Mouse (Mus musculus): ENCODE results near the gene Rxra.

Rxra gene

DNA sequence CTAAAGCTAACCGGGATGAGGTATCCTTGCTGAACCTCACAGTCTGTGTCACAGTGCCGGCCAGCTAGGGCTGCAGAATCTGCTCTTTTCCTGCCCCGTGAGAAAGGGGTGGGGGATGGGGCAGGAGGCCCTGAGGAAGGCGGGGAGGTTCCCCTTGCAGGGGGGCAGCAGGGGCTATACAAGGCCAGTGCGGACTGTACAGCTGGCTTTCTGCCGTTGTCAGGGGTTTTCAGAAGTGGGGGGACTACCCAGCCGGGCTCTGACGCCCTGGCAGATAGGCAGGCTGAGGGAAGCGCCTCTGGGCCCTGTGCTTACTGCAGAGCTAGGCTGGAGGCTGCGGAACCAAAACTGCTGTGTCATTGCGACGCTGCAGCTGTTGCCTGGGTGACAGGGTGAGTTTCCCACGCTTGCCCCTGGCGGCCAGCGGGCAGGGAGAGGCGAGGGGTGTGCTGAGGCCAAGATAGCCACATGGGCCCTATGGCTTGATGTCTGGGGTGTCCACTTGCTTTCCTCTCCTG, 63.9 kb downstream of the Rxra start:
- DNase-seq (ENCODE audit: low read depth): peak; percentile 89

GRCm38 (mm10) chr2:27743177-27743576, 66.9 kb downstream of the Rxra start:
- no peak for DNase-seq (ENCODE audit: low read depth)

DNA sequence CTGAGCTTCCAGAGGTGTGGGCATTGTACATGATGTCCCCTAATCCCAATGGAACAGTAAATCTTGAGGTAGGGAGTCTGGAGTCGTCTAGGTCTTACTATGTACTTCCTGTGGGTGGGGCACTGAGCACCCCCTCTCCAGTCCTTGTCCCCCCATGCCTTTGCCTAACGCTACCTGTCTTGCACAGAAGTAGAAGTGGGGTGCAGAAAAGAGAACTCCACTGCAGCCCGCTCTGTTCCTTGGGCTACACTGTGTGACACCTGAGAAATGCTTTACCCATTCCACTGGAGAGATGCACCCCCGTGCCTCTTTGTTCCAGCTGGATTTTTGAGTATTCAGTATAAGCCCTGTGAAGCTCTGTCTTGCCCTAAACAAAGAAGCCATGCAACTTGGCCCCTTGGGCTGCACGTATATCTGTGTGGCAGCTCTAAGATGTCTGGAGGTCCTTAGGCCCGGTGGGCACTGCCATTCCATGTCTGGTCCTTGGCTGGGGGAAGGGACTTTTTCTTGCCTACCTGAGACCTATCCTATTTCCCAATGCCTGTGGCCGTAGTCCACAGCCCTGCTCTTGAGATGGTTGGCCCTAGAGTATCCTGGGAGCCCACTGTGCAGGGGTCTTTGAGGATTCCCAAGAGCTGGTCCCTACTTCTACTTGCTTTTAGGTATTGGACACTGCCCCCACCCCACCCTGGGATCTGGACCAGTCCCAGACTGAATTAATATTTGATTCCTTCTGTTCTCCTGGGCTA, 67.8 kb downstream of the Rxra start:
- DNase-seq (ENCODE audit: low read depth): no peak

DNA sequence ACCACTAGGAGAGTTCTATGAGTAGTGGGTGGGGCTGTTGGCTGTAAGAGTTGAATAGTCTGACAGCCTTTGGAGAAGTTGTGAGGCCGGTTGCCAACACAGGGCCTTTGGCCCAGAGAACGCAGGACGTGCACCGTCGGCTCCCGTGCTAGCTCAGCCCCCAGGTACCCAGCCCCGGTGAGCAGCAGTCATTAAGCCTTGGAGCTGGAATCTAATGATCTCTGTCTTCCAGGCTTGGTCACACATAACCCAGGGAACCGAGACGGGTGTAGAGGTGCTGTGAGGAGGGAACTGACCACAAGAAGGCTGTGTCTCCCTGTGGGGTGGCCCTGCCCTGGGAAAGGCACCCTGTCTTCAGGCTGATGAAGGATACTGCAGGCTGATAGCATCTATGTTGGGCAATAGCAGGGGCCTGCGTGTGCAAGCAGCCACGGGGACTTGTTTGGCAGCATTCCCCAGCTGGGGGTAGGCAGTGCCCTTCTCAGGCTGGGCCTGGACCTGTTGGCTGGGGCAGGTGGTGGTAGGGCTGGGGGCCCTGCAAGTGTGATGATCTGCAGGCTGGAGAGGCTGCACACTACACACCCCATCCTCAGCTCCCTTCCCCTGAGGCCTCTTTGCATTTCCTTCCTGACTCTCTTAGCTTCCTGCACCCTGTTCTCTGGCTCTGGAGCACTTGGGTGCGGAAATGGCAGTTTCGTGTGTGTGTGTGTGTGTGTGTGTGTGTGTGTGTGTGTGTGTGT, 68.5 kb downstream of the Rxra start:
- DNase-seq (ENCODE audit: low read depth): peak; percentile 64

GRCm38 (mm10) chr2:27745673-27746620, 69.7 kb downstream of the Rxra start:
- no peak for DNase-seq (ENCODE audit: low read depth)

DNA sequence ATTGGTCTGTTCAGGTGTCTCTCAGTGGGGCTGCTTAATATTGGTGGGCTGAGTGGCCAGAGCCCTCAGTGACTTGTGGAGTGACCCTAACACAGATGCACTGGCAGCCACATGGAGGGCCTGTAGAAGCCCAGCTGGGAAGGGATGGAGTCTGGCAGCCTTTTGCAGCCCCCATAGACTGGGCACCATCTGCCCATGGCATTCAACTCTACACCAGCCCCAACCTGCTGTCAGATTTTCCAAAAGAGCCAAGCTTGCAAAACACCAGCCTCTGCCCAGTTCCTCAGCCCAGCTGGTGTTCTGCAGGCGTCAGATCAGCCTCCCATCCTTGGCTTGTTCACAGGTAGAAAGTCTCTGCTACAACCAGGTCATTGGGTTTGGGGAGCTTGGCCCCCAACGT, 70.6 kb downstream of the Rxra start:
- DNase-seq (ENCODE audit: low read depth): no peak

DNA sequence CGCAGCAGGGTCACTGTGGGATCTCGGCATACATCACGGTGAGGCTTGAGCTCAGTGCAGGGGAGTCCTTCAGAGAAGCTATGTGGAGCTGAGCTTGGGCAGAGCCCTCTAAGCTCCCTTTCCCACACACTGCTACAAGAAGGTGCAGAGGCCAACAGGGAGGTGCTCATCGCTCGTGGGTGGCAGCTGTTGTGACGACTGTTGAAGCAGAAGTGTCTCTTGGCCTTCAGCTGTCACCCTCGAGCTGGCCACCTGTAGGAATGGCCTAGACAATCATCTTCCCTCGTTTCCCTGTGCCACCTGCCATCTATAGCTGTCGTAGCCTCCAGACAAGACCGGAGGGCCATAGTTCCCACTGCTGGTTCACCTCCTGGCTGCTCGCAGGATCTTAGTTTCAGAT, 72.7 kb downstream of the Rxra start:
- no peak for DNase-seq (ENCODE audit: low read depth)

DNA sequence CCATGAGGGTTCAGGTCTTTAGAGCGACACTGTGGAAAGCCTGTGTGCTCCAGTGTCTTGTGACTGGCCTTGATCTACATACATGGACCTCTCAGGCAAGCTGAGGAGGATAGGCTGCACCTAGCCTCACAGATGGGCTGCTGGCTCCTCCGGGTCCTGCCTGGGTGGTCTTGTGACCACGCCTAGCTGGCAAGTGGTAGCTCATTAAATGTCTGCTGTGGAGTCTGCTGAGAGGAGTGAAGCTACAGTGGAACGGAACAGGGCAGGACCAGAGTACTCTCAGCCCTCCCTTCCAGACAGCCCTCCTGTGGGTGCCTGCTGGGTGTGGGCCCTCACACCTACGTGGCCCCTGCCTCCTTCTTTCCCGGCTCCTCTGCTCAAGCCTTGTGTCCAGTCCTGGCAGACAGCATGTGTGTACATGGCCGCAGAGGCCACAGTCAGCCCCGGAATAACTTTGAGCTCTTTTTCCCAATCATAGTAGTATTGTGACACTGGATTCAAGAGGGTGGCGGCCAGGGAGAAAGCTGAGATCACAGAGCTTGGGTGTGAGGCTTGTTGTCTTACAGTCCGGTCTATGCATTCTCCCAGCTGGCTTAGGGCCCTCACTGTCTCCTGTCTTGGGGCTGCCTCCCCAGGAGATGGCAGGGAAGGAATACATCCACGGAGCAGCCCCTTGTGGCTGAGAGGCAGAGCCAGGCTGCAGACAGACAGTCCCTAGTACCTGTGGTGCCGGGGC, 74.3 kb downstream of the Rxra start:
- no peak for DNase-seq (ENCODE audit: low read depth)

- DNase-seq (ENCODE audit: low read depth): no peak
Measured at GRCm38 (mm10) chr2:27751135-27751519, 74.9 kb downstream of the Rxra start.

GRCm38 (mm10) chr2:27751803-27752202, 75.6 kb downstream of the Rxra start:
- DNase-seq (ENCODE audit: low read depth): no peak

- no peak for DNase-seq (ENCODE audit: low read depth)
Measured at GRCm38 (mm10) chr2:27754094-27754493, 77.9 kb downstream of the Rxra start.

GRCm38 (mm10) chr2:27755986-27756641, 79.9 kb downstream of the Rxra start:
- DNase-seq (ENCODE audit: low read depth): no peak

DNA sequence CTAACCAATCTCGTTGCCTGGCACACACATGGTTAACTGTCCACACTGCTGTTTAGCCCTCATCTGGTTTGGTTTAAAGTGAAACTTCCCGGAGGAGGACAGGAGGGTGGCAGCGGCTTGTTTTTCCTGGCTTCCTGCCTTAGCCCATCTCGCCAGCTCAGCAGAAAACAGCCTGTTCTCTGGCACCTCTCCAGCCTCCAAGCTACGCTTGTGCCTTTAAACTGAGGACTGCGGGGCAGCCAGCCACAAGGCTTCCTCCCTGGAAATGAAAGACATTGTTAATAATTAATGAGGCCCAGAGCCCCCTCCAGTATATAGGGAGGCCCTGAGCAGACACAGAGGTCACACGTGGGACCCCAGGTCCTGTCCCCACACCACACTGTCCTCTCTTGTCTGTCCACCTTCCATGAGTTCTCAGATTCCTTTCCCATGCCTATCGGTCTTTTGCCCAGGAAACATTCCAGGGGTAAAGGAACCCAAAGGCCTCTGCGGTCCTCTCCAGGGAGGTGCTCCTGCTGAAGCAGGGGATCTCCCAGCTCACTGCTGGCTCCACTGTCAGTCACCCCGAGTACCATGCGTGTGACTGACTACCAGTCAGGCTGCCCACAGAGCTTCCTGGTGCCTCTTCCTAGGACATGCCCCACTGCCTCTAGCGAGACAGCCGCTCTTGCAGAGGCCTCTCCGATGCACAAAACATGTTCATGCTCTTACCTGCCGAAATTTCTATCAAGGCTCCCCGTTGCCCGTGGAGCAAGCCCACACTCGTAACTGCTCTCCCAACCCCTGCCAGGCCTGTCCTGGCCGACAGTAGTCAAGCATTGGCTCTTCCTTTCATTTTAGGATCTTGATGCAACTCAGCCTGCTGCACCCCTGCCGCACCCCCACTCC, 82.4 kb downstream of the Rxra start:
- peak; percentile 98 for DNase-seq (ENCODE audit: low read depth)

GRCm38 (mm10) chr2:27759431-27759830, 83.2 kb downstream of the Rxra start:
- DNase-seq (ENCODE audit: low read depth): no peak

DNA sequence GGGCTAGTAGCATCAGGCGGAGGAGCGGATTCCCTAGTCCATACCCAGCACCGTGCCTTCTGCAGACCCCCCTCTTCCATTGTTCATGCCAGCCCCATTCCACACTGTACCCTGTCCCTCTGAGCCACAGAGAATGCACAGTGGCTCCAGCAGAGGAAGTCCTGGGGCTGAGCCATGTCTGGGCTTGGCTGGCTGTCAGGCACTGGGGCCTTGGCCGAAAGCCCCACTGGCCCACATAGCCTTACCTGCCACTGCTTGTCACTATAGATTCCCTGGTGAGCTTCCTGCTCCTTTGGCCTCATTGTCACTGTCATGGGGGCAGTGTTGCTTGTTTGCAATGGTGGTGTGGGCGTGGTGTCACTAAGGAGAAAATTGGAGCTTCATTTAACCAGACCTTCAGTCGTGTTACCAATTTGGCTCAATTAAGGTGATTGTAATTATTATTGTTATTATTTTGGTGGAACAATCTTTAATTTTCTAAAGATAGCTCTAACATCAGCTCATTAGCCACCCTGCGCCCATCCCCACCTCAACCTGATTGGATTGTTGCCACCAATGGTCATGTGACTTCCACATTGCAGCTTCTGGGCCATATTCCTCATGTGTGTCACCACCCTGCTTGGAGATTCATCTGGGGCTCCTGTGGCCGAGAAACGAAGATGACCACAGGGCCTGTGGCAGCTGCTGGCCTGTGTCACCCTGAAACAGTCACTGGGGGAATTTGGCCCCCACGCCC, 85.2 kb downstream of the Rxra start:
- no peak for DNase-seq (ENCODE audit: low read depth)

- no peak for DNase-seq (ENCODE audit: low read depth)
Measured at GRCm38 (mm10) chr2:27761996-27762340, 85.7 kb downstream of the Rxra start.

DNA sequence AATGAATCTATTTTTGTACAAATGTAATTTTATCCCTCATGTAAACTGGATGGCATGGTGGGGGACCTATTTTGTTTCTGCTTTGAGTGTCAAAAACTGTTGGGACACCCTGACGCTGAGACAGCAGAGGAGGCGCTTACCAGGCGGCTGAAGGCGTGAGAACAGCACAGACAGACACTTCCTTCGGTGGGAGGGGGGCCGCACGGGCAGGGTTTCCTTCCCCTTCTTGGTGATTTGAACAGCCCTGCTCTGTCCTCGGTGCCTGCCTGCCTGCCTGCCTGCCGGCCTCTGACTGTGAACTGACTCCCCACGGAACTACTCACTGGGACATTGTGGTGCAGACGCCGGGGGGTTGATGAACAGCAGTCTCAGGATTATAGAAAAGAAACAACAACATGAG, 86.3 kb downstream of the Rxra start:
- DNase-seq (ENCODE audit: low read depth): no peak

- DNase-seq (ENCODE audit: low read depth): no peak
Measured at GRCm38 (mm10) chr2:27762920-27763780, 86.9 kb downstream of the Rxra start.
